Mouse (Mus musculus) hindbrain, embryonic 10.5 days (tissue): Measurements from ENCODE around the gene Abraxas2. TPM values are rescaled to one million over a fixed set of nuclear protein-coding genes. Genes with fewer than 3 reads are reported as not detected.

Experiments
- DNase-seq: peaks from one replicate; pipeline ENCODE4 v3.0.0-alpha.2; 2017; ENCODE audit warnings: low spot score
- H3K27ac ChIP-seq: fragments of 300-500 bp; sonication (generic); 2 replicates; pipeline ENCODE4 v1.5.1; 2016; ENCODE audit warnings: mild to moderate bottlenecking, moderate library complexity
- H3K27me3 ChIP-seq: fragments of 300-500 bp; sonication (generic); 2 replicates; pipeline ENCODE4 v1.6.1; 2016; ENCODE audit warnings: mild to moderate bottlenecking; ENCODE audit not compliant: poor library complexity, insufficient read depth, severe bottlenecking
- H3K36me3 ChIP-seq: fragments of 300-500 bp; sonication (generic); 2 replicates; pipeline ENCODE4 v1.6.1; 2016; ENCODE audit warnings: mild to moderate bottlenecking, moderate library complexity
- H3K4me1 ChIP-seq: fragments of 300-500 bp; sonication (generic); replicated peaks from 2 replicates; pipeline ENCODE4 v1.6.1; 2016; ENCODE audit warnings: mild to moderate bottlenecking
- H3K4me3 ChIP-seq: fragments of 300-500 bp; sonication (generic); 2 replicates; pipeline ENCODE4 v1.5.1; 2016; ENCODE audit warnings: mild to moderate bottlenecking, moderate library complexity
- H3K9me3 ChIP-seq: fragments of 300-500 bp; sonication (generic); 2 replicates; pipeline ENCODE4 v1.6.1; 2016; ENCODE audit warnings: mild to moderate bottlenecking, moderate library complexity
- WGBS: fragments of 180-500 bp; shearing (Covaris S2); methylation state at CpG from one replicate; pipeline ENCODE4 v1.1.7; 2016; 5-methylcytosine and 5-hydroxymethylcytosine counted together
- polyA plus RNA-seq: library from polyadenylated mRNA; unstranded; fragments of >200 nt; fragmentation: Nextera tagmentation; extraction: Ambion mirVana; gene quantifications from 2 replicates; pipeline ENCODE4 v1.2.1, GENCODE M21; 2016

Abraxas2 gene
- polyA plus RNA-seq, 1 experiment from 2014 or later: 30.7 TPM

- no peak for DNase-seq
- H3K4me3 ChIP-seq: no peak overlapping the region
- no peak overlapping the region for H3K27ac ChIP-seq
- H3K36me3 ChIP-seq: peaks cover 32% of the 10 kb centered on the region
- no peaks in the 10 kb centered on the region for H3K9me3 ChIP-seq
- no peaks in the 10 kb centered on the region; the same call in 1 of the 2 replicates for H3K4me1 ChIP-seq
- 86% methylated on average over 3 of the region's 3 CpGs for WGBS
- H3K27me3 ChIP-seq: no peaks in the 10 kb centered on the region
Measured at GRCm38 (mm10) chr7:132820692-132821091, 38.3 kb upstream of the Abraxas2 start.

- Histone ChIP-seq H3K27me3 (no peaks in the 10 kb centered on the region), H3K36me3 (peaks cover 58% of the 10 kb centered on the region), H3K4me3 (no peak overlapping the region), H3K4me1 (no peaks in the 10 kb centered on the region), H3K9me3 (no peaks in the 10 kb centered on the region), H3K27ac (no peak overlapping the region)
- DNase-seq: no peak
Measured at GRCm38 (mm10) chr7:132823832-132824231, 35.2 kb upstream of the Abraxas2 start.

- no peaks in the 10 kb centered on the region for H3K9me3 ChIP-seq
- peaks cover 52% of the 10 kb centered on the region for H3K36me3 ChIP-seq
- H3K27ac ChIP-seq: no peak overlapping the region
- H3K4me3 ChIP-seq: no peak overlapping the region
- no peak for DNase-seq
- no peaks in the 10 kb centered on the region for H3K4me1 ChIP-seq
- WGBS: 25% methylated on average over 1 of the region's 1 CpGs
- no peaks in the 10 kb centered on the region for H3K27me3 ChIP-seq
Measured at GRCm38 (mm10) chr7:132824346-132825022, 34.5 kb upstream of the Abraxas2 start.

- no peak for DNase-seq
Measured at GRCm38 (mm10) chr7:132830955-132831354, 28.1 kb upstream of the Abraxas2 start.

GRCm38 (mm10) chr7:132841287-132841686 lies 17.7 kb upstream of the Abraxas2 start:
- no peak for DNase-seq
- H3K27ac ChIP-seq: no peak overlapping the region
- H3K4me3 ChIP-seq: no peak overlapping the region
- no peaks in the 10 kb centered on the region for H3K9me3 ChIP-seq
- no peaks in the 10 kb centered on the region for H3K27me3 ChIP-seq
- H3K4me1 ChIP-seq: no peaks in the 10 kb centered on the region
- WGBS: 81% methylated on average over 5 of the region's 5 CpGs
- peaks cover 55% of the 10 kb centered on the region for H3K36me3 ChIP-seq

More at GRCm38 (mm10) chr7:132830955-132831354, 28.1 kb upstream of the Abraxas2 start:
- Histone ChIP-seq H3K27me3 (no peaks in the 10 kb centered on the region), H3K9me3 (no peaks in the 10 kb centered on the region), H3K4me1 (no peaks in the 10 kb centered on the region), H3K4me3 (no peak overlapping the region), H3K36me3 (peaks cover 71% of the 10 kb centered on the region), H3K27ac (no peak overlapping the region)
- 92% methylated on average over 4 of the region's 4 CpGs for WGBS

- Histone ChIP-seq H3K27ac (no peak overlapping the region), H3K4me1 (no peaks in the 10 kb centered on the region), H3K9me3 (no peaks in the 10 kb centered on the region), H3K4me3 (no peak overlapping the region), H3K36me3 (peaks cover 59% of the 10 kb centered on the region), H3K27me3 (no peaks in the 10 kb centered on the region)
- WGBS: 91% methylated on average over 1 of the region's 1 CpGs
- DNase-seq: no peak
Measured at GRCm38 (mm10) chr7:132842455-132842854, 16.6 kb upstream of the Abraxas2 start.

GRCm38 (mm10) chr7:132843152-132843551 lies 15.9 kb upstream of the Abraxas2 start:
- DNase-seq: no peak
- peaks cover 66% of the 10 kb centered on the region for H3K36me3 ChIP-seq
- H3K9me3 ChIP-seq: no peaks in the 10 kb centered on the region
- 90% methylated on average over 3 of the region's 3 CpGs for WGBS
- no peak overlapping the region for H3K4me3 ChIP-seq
- H3K27ac ChIP-seq: no peak overlapping the region
- no peaks in the 10 kb centered on the region for H3K27me3 ChIP-seq
- H3K4me1 ChIP-seq: no peaks in the 10 kb centered on the region

- WGBS: under 1% methylated on average over 37 of the region's 37 CpGs
Measured at GRCm38 (mm10) chr7:132852173-132852844, 6.7 kb upstream of the Abraxas2 start, which contains the start of gene Eef1akmt2. Gene Eef1akmt2 (minus strand): TSS chr7:132852673.

GRCm38 (mm10) chr7:132853361-132853760 lies 5.7 kb upstream of the Abraxas2 start:
- Histone ChIP-seq H3K27ac (0 out of 2 replicates have a peak overlapping the region, but pooled peaks have one; percentile 98), H3K9me3 (no peaks in the 10 kb centered on the region), H3K4me1 (peaks cover 18% of the 10 kb centered on the region), H3K27me3 (no peaks in the 10 kb centered on the region), H3K36me3 (peaks cover 22% of the 10 kb centered on the region), H3K4me3 (no peak overlapping the region)
- no peak for DNase-seq
- 87% methylated on average over 6 of the region's 6 CpGs for WGBS

More at GRCm38 (mm10) chr7:132852173-132852844, 6.7 kb upstream of the Abraxas2 start, which contains the start of gene Eef1akmt2:
- peaks cover 33% of the 10 kb centered on the region for H3K36me3 ChIP-seq
- peak within 1 kb of the TSS; percentile 74 for H3K4me3 ChIP-seq
- H3K4me1 ChIP-seq: peaks cover 18% of the 10 kb centered on the region
- no peaks in the 10 kb centered on the region for H3K27me3 ChIP-seq
- peak within 1 kb of the TSS; percentile 98 for H3K27ac ChIP-seq
- no peaks in the 10 kb centered on the region for H3K9me3 ChIP-seq
- DNase-seq: peak; percentile 90

GRCm38 (mm10) chr7:132853946-132854345 lies 5.1 kb upstream of the Abraxas2 start:
- Histone ChIP-seq H3K36me3 (peaks cover 16% of the 10 kb centered on the region), H3K4me1 (peaks cover 21% of the 10 kb centered on the region), H3K9me3 (no peaks in the 10 kb centered on the region), H3K4me3 (no peak overlapping the region), H3K27ac (no peak overlapping the region), H3K27me3 (no peaks in the 10 kb centered on the region)
- 73% methylated on average over 4 of the region's 4 CpGs for whole genome bisulfite sequencing
- no peak for DNase-seq

GRCm38 (mm10) chr7:132856083-132856482 lies 2.9 kb upstream of the Abraxas2 start:
- no peaks in the 10 kb centered on the region for H3K9me3 ChIP-seq
- DNase-seq: no peak
- peaks cover 34% of the 10 kb centered on the region for H3K4me1 ChIP-seq
- H3K27me3 ChIP-seq: no peaks in the 10 kb centered on the region
- 78% methylated on average over 1 of the region's 1 CpGs for WGBS
- no peak overlapping the region for H3K27ac ChIP-seq
- no peak overlapping the region for H3K4me3 ChIP-seq
- no peaks in the 10 kb centered on the region for H3K36me3 ChIP-seq

- no peak for DNase-seq
- 69% methylated on average over 5 of the region's 5 CpGs for WGBS
Measured at GRCm38 (mm10) chr7:132858043-132858608, 899 bp upstream of the Abraxas2 start.

GRCm38 (mm10) chr7:132866316-132866715 lies 7.3 kb downstream of the Abraxas2 start:
- Histone ChIP-seq H3K27ac (no peak overlapping the region), H3K36me3 (peaks cover 64% of the 10 kb centered on the region), H3K4me3 (no peak overlapping the region), H3K9me3 (no peaks in the 10 kb centered on the region), H3K4me1 (no peaks in the 10 kb centered on the region), H3K27me3 (no peaks in the 10 kb centered on the region)
- 95% methylated on average over 9 of the region's 9 CpGs for WGBS
- no peak for DNase-seq

More at GRCm38 (mm10) chr7:132858043-132858608, 899 bp upstream of the Abraxas2 start:
- Histone ChIP-seq H3K27ac (no peak overlapping the region), H3K4me3 (no peak overlapping the region), H3K4me1 (peaks cover 17% of the 10 kb centered on the region), H3K36me3 (no peaks in the 10 kb centered on the region), H3K27me3 (no peaks in the 10 kb centered on the region), H3K9me3 (no peaks in the 10 kb centered on the region)
